Mouse (Mus musculus) MEL (cell line): ENCODE results near the gene Lsp1. TPM values are rescaled to one million over a fixed set of nuclear protein-coding genes. Genes with fewer than 3 reads are reported as not detected.

Experiments used
- DNase-seq: peaks from one replicate; pipeline ENCODE4 v3.0.0; 2011; ENCODE audit warnings: low read depth, low spot score
- H3K27ac ChIP-seq: 2 replicates; pipeline ENCODE4 v1.5.1; 2012; ENCODE audit warnings: low read depth, mild to moderate bottlenecking, control low read depth, low read length, moderate library complexity; ENCODE audit not compliant: control insufficient read depth
- H3K27me3 ChIP-seq, 2 experiments: fragments of 150-350 bp in 1 of 2; sonication (generic) in 1 of 2; 2 replicates each; pipeline ENCODE4 v1.6.1; 2012; ENCODE audit warnings: low read length in 2 of 2, mild to moderate bottlenecking in 2 of 2, improper control_type of control experiment in 1 of 2, moderate library complexity in 1 of 2; ENCODE audit not compliant: insufficient read depth in 2 of 2, control insufficient read depth in 1 of 2
- H3K36me3 ChIP-seq, 2 experiments: 2 replicates each; pipeline ENCODE4 v1.6.1; 2012 to 2014; ENCODE audit warnings: low read length in 2 of 2, improper control_type of control experiment in 1 of 2, inconsistent platforms in 1 of 2, mild to moderate bottlenecking in 1 of 2; ENCODE audit not compliant: insufficient read depth in 2 of 2, control insufficient read depth in 1 of 2
- H3K4me1 ChIP-seq, 2 experiments: fragments of 150-350 bp in 1 of 2; sonication (generic) in 1 of 2; 2 replicates each; pipeline ENCODE4 v1.6.1; 2012; ENCODE audit warnings: low read length in 2 of 2, improper control_type of control experiment in 1 of 2, mild to moderate bottlenecking in 1 of 2; ENCODE audit not compliant: insufficient read depth in 2 of 2, control insufficient read depth in 1 of 2
- H3K4me3 ChIP-seq, 2 experiments: fragments of 150-350 bp in 1 of 2; sonication (generic) in 1 of 2; 2 replicates each; pipeline ENCODE4 v1.5.1; 2012; ENCODE audit warnings: low read depth in 2 of 2, low read length in 2 of 2, mild to moderate bottlenecking in 2 of 2, moderate library complexity in 2 of 2, control low read depth in 1 of 2, improper control_type of control experiment in 1 of 2; ENCODE audit not compliant: control insufficient read depth in 1 of 2, insufficient read depth in 1 of 2
- H3K79me2 ChIP-seq: 2 replicates; pipeline ENCODE4 v1.6.1; 2012; ENCODE audit warnings: mild to moderate bottlenecking, low read length, moderate library complexity; ENCODE audit not compliant: control insufficient read depth, poor library complexity, insufficient read depth
- H3K9ac ChIP-seq: 2 replicates; pipeline ENCODE4 v1.6.1; 2012; ENCODE audit warnings: low read depth, mild to moderate bottlenecking, control low read depth, low read length, moderate library complexity; ENCODE audit not compliant: control insufficient read depth, poor library complexity, severe bottlenecking
- H3K9me3 ChIP-seq: fragments of 150-350 bp; sonication (generic); replicated peaks from 2 replicates; pipeline ENCODE4 v1.6.1; 2012; ENCODE audit warnings: mild to moderate bottlenecking, low read length, improper control_type of control experiment, moderate library complexity; ENCODE audit not compliant: insufficient read depth
- BHLHE40 ChIP-seq: IDR thresholded peaks from 2 replicates; pipeline ENCODE4 v1.6.1; 2012; ENCODE audit warnings: low read depth, mild to moderate bottlenecking, inconsistent platforms, low read length, improper control_type of control experiment, borderline replicate concordance
- CHD1 ChIP-seq: IDR thresholded peaks from 2 replicates; pipeline ENCODE4 v1.6.1; 2012; ENCODE audit warnings: low read depth, mild to moderate bottlenecking, inconsistent platforms, low read length, improper control_type of control experiment
- CHD2 ChIP-seq: IDR thresholded peaks from 2 replicates; pipeline ENCODE4 v1.6.1; 2011; ENCODE audit warnings: low read length, improper control_type of control experiment
- CTCF ChIP-seq, 3 experiments: IDR thresholded peaks in 2 of 3; conservative IDR thresholded peaks in 1 of 3; 2 replicates each; pipeline ENCODE4 v1.5.1; 2011 to 2012; ENCODE audit warnings: low read length in 3 of 3, low read depth in 2 of 3, mild to moderate bottlenecking in 2 of 3, improper control_type of control experiment in 1 of 3, inconsistent platforms in 1 of 3, mixed read lengths in 1 of 3, moderate library complexity in 1 of 3; ENCODE audit not compliant: control insufficient read depth in 1 of 3, insufficient read depth in 1 of 3, poor library complexity in 1 of 3, severe bottlenecking in 1 of 3
- E2F4 ChIP-seq: IDR thresholded peaks from 2 replicates; pipeline ENCODE4 v1.6.1; 2011; ENCODE audit warnings: low read depth, low read length, improper control_type of control experiment, borderline replicate concordance
- EP300 ChIP-seq, 2 experiments: IDR thresholded peaks; 2 replicates each; pipeline ENCODE4 v1.6.1; 2011; ENCODE audit warnings: improper control_type of control experiment in 2 of 2, low read length in 2 of 2, low read depth in 1 of 2, mild to moderate bottlenecking in 1 of 2
- ETS1 ChIP-seq: IDR thresholded peaks from 2 replicates; pipeline ENCODE4 v1.6.1; 2012; ENCODE audit warnings: low read depth, mild to moderate bottlenecking, inconsistent platforms, low read length, improper control_type of control experiment, moderate library complexity
- GATA1 ChIP-seq: IDR thresholded peaks from 2 replicates; pipeline ENCODE4 v1.6.1; 2011; ENCODE audit warnings: low read depth, low read length, improper control_type of control experiment
- HCFC1 ChIP-seq: IDR thresholded peaks from 2 replicates; pipeline ENCODE4 v1.6.1; 2012; ENCODE audit warnings: low read depth, mild to moderate bottlenecking, inconsistent platforms, low read length, improper control_type of control experiment, moderate library complexity
- JUND ChIP-seq: IDR thresholded peaks from 2 replicates; pipeline ENCODE4 v1.6.1; 2011; ENCODE audit warnings: low read depth, mild to moderate bottlenecking, improper control_type of control experiment, low read length
- KAT2A ChIP-seq: conservative IDR thresholded peaks from 2 replicates; pipeline ENCODE4 v1.6.1; 2012; ENCODE audit warnings: low read depth, low read length, improper control_type of control experiment, inconsistent platforms
- MAFK ChIP-seq: IDR thresholded peaks from 2 replicates; pipeline ENCODE4 v1.6.1; 2011; ENCODE audit warnings: low read depth, mild to moderate bottlenecking, low read length, improper control_type of control experiment, borderline replicate concordance
- MXI1 ChIP-seq: IDR thresholded peaks from 2 replicates; pipeline ENCODE4 v1.6.1; 2011; ENCODE audit warnings: mild to moderate bottlenecking, low read depth, low read length, improper control_type of control experiment
- MYB ChIP-seq: IDR thresholded peaks from 2 replicates; pipeline ENCODE4 v1.6.1; 2011; ENCODE audit warnings: mild to moderate bottlenecking, low read depth, low read length, improper control_type of control experiment
- MYC ChIP-seq: IDR thresholded peaks from 2 replicates; pipeline ENCODE4 v1.6.1; 2011; ENCODE audit warnings: low read depth, mild to moderate bottlenecking, low read length, improper control_type of control experiment, moderate library complexity
- NELFE ChIP-seq: IDR thresholded peaks from 2 replicates; pipeline ENCODE4 v1.6.1; 2011; ENCODE audit warnings: low read depth, low read length, improper control_type of control experiment
- NRF1 ChIP-seq: IDR thresholded peaks from 2 replicates; pipeline ENCODE4 v1.6.1; 2014; ENCODE audit warnings: low read depth, mild to moderate bottlenecking, inconsistent platforms, low read length, improper control_type of control experiment, moderate library complexity; ENCODE audit not compliant: poor library complexity, insufficient read depth, severe bottlenecking
- POLR2AphosphoS2 ChIP-seq: IDR thresholded peaks from 2 replicates; pipeline ENCODE4 v1.6.1; 2011; ENCODE audit warnings: low read length, improper control_type of control experiment
- POLR2AphosphoS5 ChIP-seq: IDR thresholded peaks from 2 replicates; pipeline ENCODE4 v1.6.1; 2012; ENCODE audit warnings: low read depth, borderline replicate concordance, mild to moderate bottlenecking, inconsistent platforms, low read length, moderate library complexity, mixed read lengths
- RCOR1 ChIP-seq: IDR thresholded peaks from 2 replicates; pipeline ENCODE4 v1.6.1; 2012; ENCODE audit warnings: low read depth, mild to moderate bottlenecking, inconsistent platforms, low read length, improper control_type of control experiment
- SIN3A ChIP-seq: IDR thresholded peaks from 2 replicates; pipeline ENCODE4 v1.6.1; 2012; ENCODE audit warnings: low read length, improper control_type of control experiment, inconsistent platforms
- TAL1 ChIP-seq: IDR thresholded peaks from 2 replicates; pipeline ENCODE4 v1.6.1; 2012; ENCODE audit warnings: mild to moderate bottlenecking, inconsistent platforms, low read length, moderate library complexity, mixed read lengths
- TBP ChIP-seq: IDR thresholded peaks from 2 replicates; pipeline ENCODE4 v1.8.0; 2011; ENCODE audit warnings: low read depth, low read length, improper control_type of control experiment
- TCF12 ChIP-seq: IDR thresholded peaks from 2 replicates; pipeline ENCODE4 v1.6.1; 2014; ENCODE audit warnings: low read depth, mild to moderate bottlenecking, inconsistent platforms, low read length, improper control_type of control experiment, moderate library complexity
- UBTF ChIP-seq: IDR thresholded peaks from 2 replicates; pipeline ENCODE4 v1.6.1; 2012; ENCODE audit warnings: low read depth, mild to moderate bottlenecking, inconsistent platforms, low read length, improper control_type of control experiment, moderate library complexity, borderline replicate concordance; ENCODE audit not compliant: insufficient read depth
- ZC3H11A ChIP-seq: IDR thresholded peaks from 2 replicates; pipeline ENCODE4 v1.6.1; 2012; ENCODE audit warnings: low read depth, mild to moderate bottlenecking, inconsistent platforms, low read length, improper control_type of control experiment
- ZKSCAN1 ChIP-seq: IDR thresholded peaks from 2 replicates; pipeline ENCODE4 v1.6.1; 2012; ENCODE audit warnings: low read depth, mild to moderate bottlenecking, inconsistent platforms, low read length, improper control_type of control experiment, moderate library complexity
- ZMIZ1 ChIP-seq: IDR thresholded peaks from 2 replicates; pipeline ENCODE4 v1.6.1; 2012; ENCODE audit warnings: low read depth, mild to moderate bottlenecking, inconsistent platforms, low read length, improper control_type of control experiment, moderate library complexity
- polyA plus RNA-seq, 2 experiments: library from polyadenylated mRNA; stranded (reverse) in 1 of 2; unstranded in 1 of 2; fragments of >175 nt in 1 of 2; fragments of >200 nt in 1 of 2; gene quantifications; 2 replicates each; pipeline versions ENCODE4 v1.2.1 to v1.2.4; 2012; ENCODE audit warnings: low replicate concordance in 2 of 2, low read depth in 1 of 2; ENCODE audit not compliant: insufficient read length in 2 of 2, insufficient read depth in 1 of 2, missing spikeins in 1 of 2
- total RNA-seq: library from RNA; depleted of rRNA; stranded (reverse); fragments of 300-350 nt; gene quantifications from 2 replicates; pipeline ENCODE4 v1.2.3, GENCODE M21; 2012

The Lsp1 gene
- total and polyA plus RNA-seq, 3 experiments, result not detected

GRCm38 (mm10) chr7:142509518-142509917, 48.9 kb downstream of the Lsp1 start:
- no peaks in the 10 kb centered on the region for H3K4me1 ChIP-seq
- H3K27ac ChIP-seq, result no peak overlapping the region
- H3K9me3 ChIP-seq, result no peaks in the 10 kb centered on the region
- TF ChIP-seq POLR2AphosphoS2 (no peak), MYC (no peak), CHD1 (no peak), NRF1 (no peak), BHLHE40 (no peak), CHD2 (no peak), SIN3A (no peak), ETS1 (no peak), MYB (no peak), GATA1 (no peak), EP300 (IDR thresholded peaks at IDR 0.05; ENCODE audit: low read depth in 1 of 2, low read length in 2 of 2) (no peak), UBTF (no peak), KAT2A (no peak), HCFC1 (no peak), CTCF (IDR thresholded peaks at IDR 0.05 in 2 of 3, conservative IDR thresholded peaks at IDR 0.05 in 1 of 3; ENCODE audit: control insufficient read depth in 1 of 3, insufficient read depth in 1 of 3, low read depth in 2 of 3, low read length in 3 of 3, poor library complexity in 1 of 3, severe bottlenecking in 1 of 3) (no peak), ZMIZ1 (no peak), NELFE (no peak), POLR2AphosphoS5 (no peak), JUND (no peak), TCF12 (no peak)
- H3K27me3 ChIP-seq, result peaks cover 0 to 6% of the 10 kb centered on the region in 2 experiments; a peak in 2 of 4 replicates
- H3K79me2 ChIP-seq, result no peaks in the 10 kb centered on the region
- no peaks in the 10 kb centered on the region for H3K36me3 ChIP-seq
- DNase-seq, result no peak
- no peak overlapping the region for H3K9ac ChIP-seq
- no peak overlapping the region for H3K4me3 ChIP-seq

- Histone ChIP-seq H3K4me3 (no peak overlapping the region), H3K79me2 (no peaks in the 10 kb centered on the region), H3K27ac (no peak overlapping the region), H3K9ac (no peak overlapping the region), H3K27me3 (peaks cover 0 to 6% of the 10 kb centered on the region in 2 experiments; a peak in 2 of 4 replicates)
- TF ChIP-seq TAL1 (no peak), ZC3H11A (no peak), TBP (no peak), HCFC1 (no peak), JUND (no peak), ZKSCAN1 (no peak), RCOR1 (no peak), MAFK (no peak), CHD1 (no peak), MXI1 (no peak), TCF12 (no peak), E2F4 (no peak)
- TF ChIP-seq, all 39 proteins: peak for 0
- no peaks in the 10 kb centered on the region for H3K36me3 ChIP-seq
- DNase-seq, result no peak
- no peaks in the 10 kb centered on the region for H3K9me3 ChIP-seq
- H3K4me1 ChIP-seq, result no peaks in the 10 kb centered on the region
Measured at GRCm38 (mm10) chr7:142510021-142510777, 49.6 kb downstream of the Lsp1 start.
